Mouse (Mus musculus) lung, adult 2 months (tissue): ENCODE measurements around the gene Gins3. TPM values are rescaled to one million over a fixed set of nuclear protein-coding genes. Genes with fewer than 3 reads are reported as not detected.
A peak's percentile ranks its signal among the peaks of the same experiment; 100 is the strongest.

Source experiments
- DNase-seq: peaks from one replicate; pipeline ENCODE4 v3.0.0; 2022
- H3K4me1 ChIP-seq: fragments of 200-500 bp; 2 replicates; pipeline ENCODE4 v1.6.1; 2011; ENCODE audit warnings: low read length; ENCODE audit not compliant: control insufficient read depth, insufficient read depth
- H3K4me3 ChIP-seq: fragments of 200-500 bp; replicated peaks from 2 replicates; pipeline ENCODE3; 2011; ENCODE audit warnings: low read depth, mild to moderate bottlenecking, control low read depth, low read length; ENCODE audit errors: extremely low read depth
- CTCF ChIP-seq: fragments of 200-500 bp; IDR thresholded peaks from 2 replicates; pipeline ENCODE4 v1.5.1; 2011; ENCODE audit warnings: mild to moderate bottlenecking, low read length, control low read depth; ENCODE audit not compliant: insufficient read depth
- POLR2A ChIP-seq: fragments of 200-500 bp; IDR thresholded peaks from 2 replicates; pipeline ENCODE4 v1.6.1; 2011; ENCODE audit warnings: low read depth, mild to moderate bottlenecking, control low read depth, low read length, borderline replicate concordance; ENCODE audit errors: extremely low read depth
- WGBS: fragments of 180-500 bp; shearing (Covaris S2); methylation state at CpG from one replicate; pipeline ENCODE4 v1.1.7; 2018; 5-methylcytosine and 5-hydroxymethylcytosine counted together
- polyA plus RNA-seq: library from polyadenylated mRNA; depleted of rRNA; stranded (reverse); fragments of >200 nt; gene quantifications from 2 replicates; pipeline ENCODE4 v1.2.3, GENCODE M21; 2012

Gene Gins3
- polyA plus RNA-seq, 1 experiment = 1.3 TPM

DNA sequence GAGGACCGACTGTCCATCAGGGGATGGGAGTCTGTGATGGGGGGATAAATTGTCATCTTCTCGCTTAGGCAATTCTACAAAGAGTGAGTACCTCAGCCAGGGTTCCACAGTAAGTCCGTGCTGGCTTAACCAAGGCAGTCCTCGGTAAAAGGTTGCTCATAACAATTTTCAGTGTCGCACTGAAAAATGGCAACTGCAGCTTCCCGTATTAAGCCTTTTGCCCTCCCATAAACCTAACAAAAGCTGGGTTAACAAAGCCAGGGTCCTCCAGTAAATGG, 749 bp downstream of the Gins3 start:
- TF ChIP-seq CTCF (no peak), POLR2A (no peak)
- WGBS = 3% methylated on average over 6 of the region's 6 CpGs
- Histone ChIP-seq H3K4me3 (peak overlapping the region; percentile 93), H3K4me1 (peaks cover 3% of the 10 kb centered on the region)
- peak; percentile 3 for DNase-seq

DNA sequence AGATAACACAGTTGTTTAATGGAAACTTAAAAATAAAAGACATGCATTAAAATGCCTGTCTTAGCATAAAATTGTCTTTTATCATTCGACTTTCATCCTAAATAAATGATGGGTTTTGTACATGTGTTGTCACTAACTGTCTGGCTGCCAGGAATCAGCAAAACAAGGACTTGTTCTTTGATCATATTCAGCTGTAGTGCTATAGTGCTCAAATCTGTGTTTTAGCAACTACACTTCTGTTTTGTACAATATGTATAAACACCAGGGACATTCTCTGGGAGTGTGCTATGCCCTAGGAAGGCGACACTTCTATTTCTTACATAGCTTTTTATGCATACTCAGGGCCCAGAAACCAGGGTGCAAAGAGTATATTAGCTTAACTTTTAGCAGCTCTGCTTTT, 11.7 kb downstream of the Gins3 start:
- TF ChIP-seq CTCF (no peak), POLR2A (no peak)
- Histone ChIP-seq H3K4me1 (no peaks in the 10 kb centered on the region), H3K4me3 (no peak overlapping the region)
- WGBS = 76% methylated on average over 2 of the region's 2 CpGs
- no peak for DNase-seq

- TF ChIP-seq CTCF (no peak), POLR2A (no peak)
- WGBS = 81% methylated on average over 3 of the region's 3 CpGs
- no peaks in the 10 kb centered on the region for H3K4me1 ChIP-seq
- no peak overlapping the region for H3K4me3 ChIP-seq
- no peak for DNase-seq
These were observed 15.0 kb downstream of the Gins3 start for GRCm38 (mm10) chr8:95648251-95648650.

GRCm38 (mm10) chr8:95653351-95653750, 20.1 kb downstream of the Gins3 start:
- no peak for DNase-seq
- TF ChIP-seq POLR2A (no peak), CTCF (no peak)

GRCm38 (mm10) chr8:95655831-95656230, 22.6 kb downstream of the Gins3 start:
- TF ChIP-seq POLR2A (no peak), CTCF (no peak)
- DNase-seq = no peak
- 71% methylated on average over 7 of the region's 7 CpGs for WGBS
- no peak overlapping the region for H3K4me3 ChIP-seq
- no peaks in the 10 kb centered on the region for H3K4me1 ChIP-seq

More at GRCm38 (mm10) chr8:95653351-95653750, 20.1 kb downstream of the Gins3 start:
- no peak overlapping the region for H3K4me3 ChIP-seq
- no peaks in the 10 kb centered on the region for H3K4me1 ChIP-seq
- WGBS = 43% methylated on average over 5 of the region's 5 CpGs

- WGBS = 58% methylated on average over 5 of the region's 5 CpGs
- Histone ChIP-seq H3K4me1 (no peaks in the 10 kb centered on the region), H3K4me3 (no peak overlapping the region)
- DNase-seq = no peak
- no peak for TF ChIP-seq CTCF
- no peak for TF ChIP-seq POLR2A
These were observed 23.2 kb downstream of the Gins3 start for GRCm38 (mm10) chr8:95656316-95657002.

GRCm38 (mm10) chr8:95657523-95657922, 24.3 kb downstream of the Gins3 start:
- H3K4me3 ChIP-seq = no peak overlapping the region
- TF ChIP-seq POLR2A (no peak), CTCF (no peak)
- DNase-seq = no peak
- no peaks in the 10 kb centered on the region for H3K4me1 ChIP-seq
- WGBS = 53% methylated on average over 2 of the region's 2 CpGs

- no peak for DNase-seq
- no peak overlapping the region for H3K4me3 ChIP-seq
- 79% methylated on average over 6 of the region's 6 CpGs for WGBS
- TF ChIP-seq CTCF (no peak), POLR2A (no peak)
- H3K4me1 ChIP-seq = no peaks in the 10 kb centered on the region
These were observed 27.2 kb downstream of the Gins3 start for GRCm38 (mm10) chr8:95660334-95660882.

- Histone ChIP-seq H3K4me1 (no peaks in the 10 kb centered on the region), H3K4me3 (no peak overlapping the region)
- 65% methylated on average over 8 of the region's 8 CpGs for WGBS
- TF ChIP-seq CTCF (no peak), POLR2A (no peak)
- no peak for DNase-seq
These were observed 27.8 kb downstream of the Gins3 start for GRCm38 (mm10) chr8:95661085-95661484.

DNA sequence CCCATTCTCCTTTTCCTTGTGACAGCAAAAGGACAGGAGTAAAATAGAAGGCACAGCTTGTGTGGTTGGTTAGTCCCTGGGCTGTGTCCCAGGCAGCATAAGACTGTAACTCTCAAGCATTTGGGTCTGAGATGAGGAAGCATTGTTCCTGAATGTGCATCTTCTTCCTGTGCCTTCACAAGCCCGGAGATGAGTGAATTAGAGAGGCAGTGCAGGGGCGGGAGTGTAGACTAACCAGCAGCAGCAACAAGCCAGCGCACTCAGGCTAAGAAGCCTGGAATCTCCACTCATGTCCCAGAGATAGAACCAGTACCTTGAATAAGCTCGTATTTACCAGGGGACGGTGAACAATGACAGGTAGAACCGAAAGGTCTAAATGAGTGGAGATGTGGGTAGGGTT, 28.3 kb downstream of the Gins3 start:
- H3K4me1 ChIP-seq = no peaks in the 10 kb centered on the region
- H3K4me3 ChIP-seq = no peak overlapping the region
- 86% methylated on average over 6 of the region's 6 CpGs for WGBS
- no peak for TF ChIP-seq POLR2A
- TF ChIP-seq CTCF = no peak
- no peak for DNase-seq
